Mouse (Mus musculus): ENCODE measurements around the gene Npl. TPM values are rescaled to one million over a fixed set of nuclear protein-coding genes. Genes with fewer than 3 reads are reported as not detected.
A peak's percentile ranks its signal among the peaks of the same experiment; 100 is the strongest.
"Not testable (repeated sequence)": the region's sequence is repeated elsewhere in the genome, so short reads cannot be mapped to it uniquely, and the experiment has no call there.

The Npl gene
- total RNA-seq, 2 experiments from 2014 or later: 3.4 to 4.8 TPM

DNA sequence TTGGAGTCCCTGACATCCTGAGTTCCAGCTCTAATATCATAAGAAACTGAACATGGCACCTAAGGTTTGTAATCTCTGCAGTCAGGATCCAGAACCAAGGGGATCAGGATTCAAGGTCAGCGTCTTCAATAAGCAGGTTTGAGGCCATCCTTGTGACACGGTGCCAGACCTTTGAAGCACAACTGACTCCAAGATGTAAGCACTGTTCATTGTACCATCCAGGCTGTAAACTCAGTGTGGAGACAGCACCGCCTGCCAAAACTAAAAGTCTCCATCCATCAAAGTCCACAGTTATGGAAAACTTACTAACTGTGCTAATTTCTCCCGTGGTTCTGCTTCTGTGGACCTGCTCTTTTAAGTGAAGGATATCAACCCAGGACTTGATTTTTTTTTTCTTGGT is 59.9 kb downstream of the Npl start:
- no peak for DNase-seq (ENCODE audit: low spot score in 2 of 2)

DNA sequence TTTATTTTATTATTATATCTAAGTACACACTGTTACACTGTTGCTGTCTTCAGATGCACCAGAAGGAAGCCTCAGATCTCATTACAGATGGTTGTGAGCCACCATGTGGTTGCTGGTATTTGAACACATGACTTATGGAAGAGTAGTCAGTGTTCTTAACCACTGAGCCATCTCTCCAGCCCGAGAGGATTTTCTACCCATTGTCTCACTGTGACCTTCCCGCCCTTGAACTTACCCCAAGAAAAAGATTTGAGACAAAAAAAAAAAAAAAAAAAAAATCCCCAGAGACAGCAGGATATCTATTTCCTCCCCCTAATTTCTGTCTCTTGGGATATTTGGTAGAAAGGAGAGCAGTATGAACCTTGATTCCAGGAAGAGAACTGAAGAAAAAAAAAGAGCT is 60.3 kb downstream of the Npl start:
- DNase-seq (ENCODE audit: low spot score in 2 of 2): peak in 1 of 2 experiments; percentile 60

GRCm38 (mm10) chr1:153489132-153489531 is 60.7 kb downstream of the Npl start:
- DNase-seq (ENCODE audit: low spot score in 2 of 2): peak in 1 of 2 experiments; percentile 36

- peak; percentile 96 to 98 for DNase-seq (ENCODE audit: low spot score in 2 of 2)
Observed at GRCm38 (mm10) chr1:153487500-153487879, 62.4 kb downstream of the Npl start, which contains the start of gene Dhx9. Dhx9 (minus strand) TSS chr1:153487660.

- DNase-seq (ENCODE audit: low spot score in 2 of 2): peak; percentile 22 to 39
Observed at GRCm38 (mm10) chr1:153486767-153487499, 62.9 kb downstream of the Npl start.

DNA sequence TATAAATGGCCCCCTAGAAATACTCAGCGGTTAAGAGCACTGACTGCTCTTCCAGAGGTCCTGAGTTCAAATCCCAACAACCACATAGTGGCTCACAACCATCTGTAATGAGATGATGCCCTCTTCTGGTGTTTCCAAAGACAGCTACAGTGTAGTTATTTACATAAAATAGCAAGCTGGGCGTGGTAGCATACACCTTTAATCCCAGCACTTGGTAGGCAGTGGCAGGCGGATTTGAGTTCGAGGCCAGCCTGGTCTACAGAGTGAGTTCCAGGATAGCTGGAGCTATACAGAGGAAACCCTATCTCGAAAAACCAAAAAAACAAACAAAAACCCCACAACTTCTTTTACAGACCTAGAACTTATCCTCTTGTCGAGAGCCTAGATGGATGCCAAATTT is 63.7 kb downstream of the Npl start:
- not testable (repeated sequence) for DNase-seq (ENCODE audit: low spot score in 2 of 2)

GRCm38 (mm10) chr1:153485201-153485796 is 64.5 kb downstream of the Npl start:
- DNase-seq (ENCODE audit: low spot score in 2 of 2): no peak

DNA sequence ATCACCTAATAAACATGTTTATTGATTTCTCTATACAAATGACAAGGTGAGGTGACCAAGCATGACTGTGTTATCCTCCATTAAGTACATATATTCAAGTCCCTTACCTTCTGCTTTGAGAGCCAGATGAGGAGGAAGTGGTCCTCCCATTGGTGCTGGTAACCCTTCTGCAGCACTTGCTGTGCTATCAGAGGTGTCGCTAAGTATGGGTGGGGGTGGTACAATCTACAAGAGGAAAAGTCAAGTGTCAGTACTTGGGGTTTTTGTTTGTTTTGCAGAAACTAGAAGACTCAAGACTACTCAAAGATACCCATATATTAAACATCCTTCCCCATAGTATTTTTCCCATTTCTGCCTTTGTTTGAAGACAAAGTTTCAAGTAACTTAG is 68.8 kb downstream of the Npl start:
- no peak for DNase-seq (ENCODE audit: low spot score in 2 of 2)

DNA sequence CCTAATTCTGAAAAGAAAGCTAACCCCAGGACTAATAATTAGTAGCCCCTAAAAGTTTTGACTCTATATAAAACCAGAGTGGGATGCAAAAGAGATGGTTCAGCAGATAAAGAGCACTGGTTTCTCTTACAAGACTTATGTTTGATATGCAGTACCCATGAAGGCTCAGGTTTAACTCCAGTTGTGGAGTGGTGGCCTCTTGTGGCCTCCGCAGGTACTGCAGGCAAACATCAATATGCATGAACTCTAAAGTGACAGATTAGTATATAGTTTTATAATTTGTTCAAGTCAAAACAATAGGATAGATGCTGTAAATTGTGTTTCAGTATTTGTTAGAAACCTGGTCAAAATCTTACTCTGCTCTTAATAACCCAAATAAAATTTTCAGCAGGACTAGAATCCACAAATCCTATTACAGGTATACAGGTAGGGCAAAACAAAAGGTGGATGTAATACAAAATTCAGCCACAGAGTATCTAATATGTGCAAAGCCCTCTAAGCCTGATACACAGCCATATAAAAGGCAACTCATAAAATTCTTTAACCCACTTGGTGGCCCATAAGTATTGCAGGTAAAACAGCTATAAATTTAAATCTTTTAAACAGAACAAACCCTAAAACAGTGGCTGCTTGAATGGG is 69.3 kb downstream of the Npl start:
- peak in 1 of 2 experiments; percentile 70 for DNase-seq (ENCODE audit: low spot score in 2 of 2)

- DNase-seq (ENCODE audit: low spot score in 2 of 2): peak in 1 of 2 experiments; percentile 26
Observed at GRCm38 (mm10) chr1:153479296-153479695, 70.5 kb downstream of the Npl start.

DNA sequence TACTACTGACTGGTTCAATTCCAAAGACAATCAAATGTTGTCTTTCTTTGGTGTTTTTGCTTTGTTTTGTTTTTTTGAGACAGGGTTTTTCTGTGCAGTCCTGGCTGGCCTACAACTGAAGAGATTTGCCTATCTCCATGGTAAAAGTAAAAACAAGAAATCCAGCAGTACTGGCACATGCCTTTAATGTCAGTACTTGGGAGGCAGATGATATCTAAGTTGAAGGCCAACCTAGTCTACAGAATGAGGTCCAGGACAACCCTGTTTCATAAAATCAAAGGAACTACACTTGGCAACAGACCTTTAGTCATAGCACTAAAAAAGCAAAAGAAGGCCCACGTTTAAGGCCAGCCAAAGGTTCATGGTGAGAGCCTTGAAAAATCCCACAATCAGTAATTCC is 88.0 kb downstream of the Npl start:
- no peak for DNase-seq (ENCODE audit: low spot score in 2 of 2)

GRCm38 (mm10) chr1:153456137-153456536 is 93.7 kb downstream of the Npl start:
- no peak for DNase-seq (ENCODE audit: low spot score in 2 of 2)

DNA sequence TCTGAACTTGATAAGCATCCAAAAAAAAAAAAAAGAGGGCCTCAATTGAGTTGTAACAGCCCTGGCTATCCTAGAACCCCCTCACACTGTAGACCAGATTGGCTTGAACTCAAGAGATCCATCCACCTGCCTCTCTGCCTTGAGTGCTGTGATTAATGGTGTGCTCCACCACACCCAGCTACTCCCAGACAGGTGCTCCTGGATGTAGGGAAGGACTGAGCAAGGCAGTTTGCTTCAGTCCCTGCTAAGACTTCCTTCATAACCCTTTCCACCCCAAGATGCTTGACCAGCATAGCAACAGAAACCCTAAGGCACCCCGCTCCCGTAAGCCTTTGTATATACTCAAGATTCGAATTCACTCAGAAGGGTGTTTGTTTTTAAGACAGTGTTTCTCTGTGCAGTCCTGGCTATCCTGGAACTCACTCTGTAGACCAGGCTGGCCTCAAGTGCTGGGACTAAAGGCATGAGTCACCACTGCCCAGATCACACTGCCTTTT is 96.7 kb downstream of the Npl start:
- DNase-seq (ENCODE audit: low spot score in 2 of 2): no peak

Other genes starting within 250 kb of the Npl start
- 10 to 100 TPM; 21.9 to 27.8 TPM for gene Lamc1, start 217.3 kb downstream of the Npl start, total RNA-seq (2021)
- gene Shcbp1l, start 124.9 kb downstream of the Npl start, total RNA-seq (2021): 1 to 10 TPM; 4.3 to 4.4 TPM
- gene Dhx9, start 62.4 kb downstream of the Npl start, total RNA-seq (2021): 100 to 1,000 TPM; 105 to 106 TPM
- 10 to 100 TPM; 70.7 to 73.5 TPM for gene Rgs8, start 103.0 kb upstream of the Npl start, total RNA-seq (2021)
- 1 to 10 TPM; 6.8 to 6.9 TPM for gene Rgs16, start 190.3 kb upstream of the Npl start, total RNA-seq (2021)
- gene Rnasel, start 199.4 kb upstream of the Npl start, total RNA-seq (2021): 1 to 10 TPM; 5.8 to 6.7 TPM